Mouse (Mus musculus) stomach, embryonic 14.5 days (tissue): Measurements from ENCODE around the gene Hspa2. TPM values are rescaled to one million over a fixed set of nuclear protein-coding genes. Genes with fewer than 3 reads are reported as not detected.

Source experiments
- ATAC-seq: fragments of 200-750 bp; cut with Nextera tagmentation; 2 replicates; pipeline ENCODE4 v1.8.0; 2017; ENCODE audit warnings: low read depth, moderate TSS enrichment; ENCODE audit not compliant: insufficient number of reproducible peaks, insufficient read depth, low FRiP score
- H3K27ac ChIP-seq: fragments of 300-500 bp; sonication (generic); 2 replicates; pipeline ENCODE4 v1.5.1; 2014; ENCODE audit warnings: mild to moderate bottlenecking, low read length, moderate library complexity, mixed read lengths
- H3K27me3 ChIP-seq: fragments of 300-500 bp; sonication (generic); 2 replicates; pipeline ENCODE4 v1.6.1; 2014; ENCODE audit warnings: low read length, control low read depth, mixed read lengths; ENCODE audit not compliant: control insufficient read depth, insufficient read depth
- H3K36me3 ChIP-seq: fragments of 300-500 bp; sonication (generic); 2 replicates; pipeline ENCODE4 v1.6.1; 2014; ENCODE audit warnings: mild to moderate bottlenecking, control low read depth, low read length, moderate library complexity, mixed read lengths; ENCODE audit not compliant: control insufficient read depth, insufficient read depth
- H3K4me1 ChIP-seq: fragments of 300-500 bp; sonication (generic); 2 replicates; pipeline ENCODE4 v1.6.1; 2014; ENCODE audit warnings: low read length, control low read depth, mixed read lengths; ENCODE audit not compliant: control insufficient read depth, insufficient read depth
- H3K4me2 ChIP-seq: fragments of 300-500 bp; sonication (generic); replicated peaks from 2 replicates; pipeline ENCODE4 v1.6.1; 2014; ENCODE audit warnings: low read depth, low read length, control low read depth
- H3K4me3 ChIP-seq: fragments of 300-500 bp; sonication (generic); 2 replicates; pipeline ENCODE4 v1.5.1; 2014; ENCODE audit warnings: low read depth, low read length, control low read depth
- H3K9ac ChIP-seq: fragments of 300-500 bp; sonication (generic); replicated peaks from 2 replicates; pipeline ENCODE4 v1.6.1; 2014; ENCODE audit warnings: low read depth, mild to moderate bottlenecking, control low read depth, low read length, moderate library complexity, mixed read lengths
- H3K9me3 ChIP-seq: fragments of 300-500 bp; sonication (generic); 2 replicates; pipeline ENCODE4 v1.6.1; 2016; ENCODE audit warnings: low read depth, low read length, control low read depth; ENCODE audit not compliant: control insufficient read depth
- WGBS: fragments of 180-500 bp; shearing (Covaris S2); extraction: QIAGEN DNeasy Blood & Tissue Kit; methylation state at CpG from one replicate; pipeline ENCODE4 v1.1.7; 2014; 5-methylcytosine and 5-hydroxymethylcytosine counted together
- polyA plus RNA-seq: library from polyadenylated mRNA; unstranded; fragments of >200 nt; fragmentation: Nextera tagmentation; extraction: Ambion mirVana; gene quantifications from 2 replicates; pipeline ENCODE4 v1.2.1, GENCODE M21; 2014

Hspa2 gene
- polyA plus RNA-seq, 1 experiment from 2014 or later: 9.5 TPM

GRCm38 (mm10) chr12:76391595-76392271, 12.2 kb upstream of the Hspa2 start:
- Histone ChIP-seq H3K4me3 (no peak overlapping the region), H3K9me3 (no peaks in the 10 kb centered on the region), H3K9ac (no peak overlapping the region), H3K4me1 (no peaks in the 10 kb centered on the region), H3K36me3 (peaks cover 14% of the 10 kb centered on the region; the same call in 1 of the 2 replicates), H3K4me2 (no peak overlapping the region), H3K27ac (no peak overlapping the region), H3K27me3 (no peaks in the 10 kb centered on the region)
- WGBS: 67% methylated on average over 3 of the region's 3 CpGs
- no peak for ATAC-seq

GRCm38 (mm10) chr12:76392979-76393378, 11.0 kb upstream of the Hspa2 start:
- H3K36me3 ChIP-seq: peaks cover 7% of the 10 kb centered on the region; the same call in 1 of the 2 replicates
- no peaks in the 10 kb centered on the region for H3K9me3 ChIP-seq
- no peak overlapping the region for H3K27ac ChIP-seq
- ATAC-seq: no peak
- WGBS: 83% methylated on average over 5 of the region's 5 CpGs
- H3K4me2 ChIP-seq: no peak overlapping the region
- H3K9ac ChIP-seq: no peak overlapping the region
- H3K4me1 ChIP-seq: no peaks in the 10 kb centered on the region
- no peak overlapping the region for H3K4me3 ChIP-seq
- H3K27me3 ChIP-seq: no peaks in the 10 kb centered on the region

- ATAC-seq: no peak
- no peaks in the 10 kb centered on the region for H3K9me3 ChIP-seq
- WGBS: 87% methylated on average over 5 of the region's 5 CpGs
- H3K36me3 ChIP-seq: no peaks in the 10 kb centered on the region; the same call in 1 of the 2 replicates
- no peak overlapping the region for H3K4me2 ChIP-seq
- H3K27ac ChIP-seq: no peak overlapping the region
- no peaks in the 10 kb centered on the region for H3K27me3 ChIP-seq
- no peaks in the 10 kb centered on the region for H3K4me1 ChIP-seq
- H3K9ac ChIP-seq: no peak overlapping the region
- no peak overlapping the region for H3K4me3 ChIP-seq
Observed at GRCm38 (mm10) chr12:76397281-76397680, 6.7 kb upstream of the Hspa2 start.

GRCm38 (mm10) chr12:76401674-76402073, 2.3 kb upstream of the Hspa2 start:
- Histone ChIP-seq H3K27ac (no peak overlapping the region), H3K36me3 (no peaks in the 10 kb centered on the region), H3K9ac (no peak overlapping the region), H3K9me3 (no peaks in the 10 kb centered on the region), H3K27me3 (peaks cover 12% of the 10 kb centered on the region), H3K4me2 (no peak overlapping the region), H3K4me3 (no peak overlapping the region), H3K4me1 (peaks cover 12% of the 10 kb centered on the region; the same call in 1 of the 2 replicates)
- ATAC-seq: no peak
- WGBS: 51% methylated on average over 3 of the region's 3 CpGs

GRCm38 (mm10) chr12:76402991-76403885, 738 bp upstream of the Hspa2 start:
- Histone ChIP-seq H3K9me3 (no peaks in the 10 kb centered on the region), H3K4me1 (peaks cover 12% of the 10 kb centered on the region; the same call in 1 of the 2 replicates), H3K9ac (peak overlapping the region; percentile 31), H3K4me2 (peak overlapping the region; percentile 95), H3K36me3 (no peaks in the 10 kb centered on the region), H3K27me3 (peaks cover 19% of the 10 kb centered on the region), H3K4me3 (peak overlapping the region; percentile 46), H3K27ac (peak overlapping the region; percentile 68; the same call in 1 of the 2 replicates)
- WGBS: 2% methylated on average over 54 of the region's 54 CpGs
- ATAC-seq: peak; percentile 88

- H3K4me2 ChIP-seq: peak overlapping the region; percentile 95
- H3K27ac ChIP-seq: no peak overlapping the region
- WGBS: 8% methylated on average over 20 of the region's 20 CpGs
- H3K36me3 ChIP-seq: no peaks in the 10 kb centered on the region
- ATAC-seq: no peak
- H3K9me3 ChIP-seq: no peaks in the 10 kb centered on the region
- no peak overlapping the region for H3K9ac ChIP-seq
- H3K4me3 ChIP-seq: peak overlapping the region; percentile 46
- peaks cover 12% of the 10 kb centered on the region; the same call in 1 of the 2 replicates for H3K4me1 ChIP-seq
- H3K27me3 ChIP-seq: peaks cover 19% of the 10 kb centered on the region
Observed at GRCm38 (mm10) chr12:76404836-76405182, 833 bp downstream of the Hspa2 start.

- no peak for ATAC-seq
- Histone ChIP-seq H3K4me3 (peak overlapping the region; percentile 46), H3K27ac (no peak overlapping the region), H3K27me3 (peaks cover 19% of the 10 kb centered on the region), H3K36me3 (no peaks in the 10 kb centered on the region), H3K9ac (no peak overlapping the region), H3K9me3 (no peaks in the 10 kb centered on the region), H3K4me2 (peak overlapping the region; percentile 95), H3K4me1 (peaks cover 12% of the 10 kb centered on the region; the same call in 1 of the 2 replicates)
- 4% methylated on average over 64 of the region's 64 CpGs for WGBS
Observed at GRCm38 (mm10) chr12:76405183-76405970, 1.4 kb downstream of the Hspa2 start.

- Histone ChIP-seq H3K27me3 (peaks cover 19% of the 10 kb centered on the region), H3K9me3 (no peaks in the 10 kb centered on the region), H3K27ac (no peak overlapping the region), H3K4me1 (peaks cover 12% of the 10 kb centered on the region; the same call in 1 of the 2 replicates), H3K4me3 (peak overlapping the region; percentile 46), H3K36me3 (no peaks in the 10 kb centered on the region), H3K9ac (no peak overlapping the region), H3K4me2 (peak overlapping the region; percentile 95)
- no peak for ATAC-seq
- 5% methylated on average over 23 of the region's 23 CpGs for WGBS
Observed at GRCm38 (mm10) chr12:76405971-76406370, 2.0 kb downstream of the Hspa2 start.
